Mouse (Mus musculus): Measurements from ENCODE around the gene Smg7.
"Not testable (repeated sequence)": the region's sequence is repeated elsewhere in the genome, so short reads cannot be mapped to it uniquely, and the experiment has no call there.

Gene Smg7

DNA sequence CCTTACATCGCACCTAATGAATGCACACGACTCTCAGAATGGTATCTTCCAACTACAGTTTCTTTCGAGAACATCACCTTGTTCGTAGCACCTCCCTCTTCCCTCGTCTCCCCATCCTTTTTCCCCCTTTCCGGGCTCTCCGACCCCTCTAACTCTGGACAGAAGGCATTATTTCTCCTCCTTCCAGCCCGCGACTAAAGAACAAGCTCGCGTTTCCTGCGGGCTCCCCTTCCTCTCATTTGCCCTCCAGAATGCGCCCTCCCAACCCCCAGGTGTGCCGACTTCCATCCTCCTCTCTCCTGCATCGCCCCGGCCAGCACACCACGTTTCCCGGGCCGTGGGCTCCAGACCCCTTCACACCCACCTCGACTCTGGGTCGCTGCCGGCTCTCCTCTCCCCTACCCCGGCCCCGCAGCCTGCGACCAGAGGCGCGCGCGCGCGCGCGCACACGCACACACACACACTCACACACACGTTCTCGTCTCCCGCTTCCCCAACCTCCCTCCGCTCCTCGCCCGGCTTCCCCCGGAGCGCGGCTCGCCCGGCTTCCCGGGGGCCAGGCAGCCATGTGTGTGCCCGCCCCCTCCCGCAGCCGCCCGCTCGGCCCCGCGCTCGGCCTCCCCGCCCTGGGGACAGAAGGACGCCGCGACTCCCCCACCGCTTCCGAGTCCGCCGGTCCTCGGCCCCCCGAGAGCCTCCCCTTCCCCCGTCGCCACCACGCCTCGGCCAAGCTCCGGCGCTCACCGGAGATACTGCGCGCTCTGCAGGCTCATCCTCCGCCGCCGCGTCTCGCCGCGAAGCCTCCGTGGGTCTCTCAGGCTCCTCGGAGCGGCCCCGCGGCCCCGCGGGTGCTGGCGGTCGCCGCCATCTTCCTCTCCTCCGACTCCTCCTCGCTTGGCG lies at the start of gene Smg7:
Gene Smg7, minus strand, starts transcription at position 882 of the 900 bp plus-strand sequence.
- peak; percentile 47 to 52 for DNase-seq (ENCODE audit: low spot score in 2 of 2)

DNA sequence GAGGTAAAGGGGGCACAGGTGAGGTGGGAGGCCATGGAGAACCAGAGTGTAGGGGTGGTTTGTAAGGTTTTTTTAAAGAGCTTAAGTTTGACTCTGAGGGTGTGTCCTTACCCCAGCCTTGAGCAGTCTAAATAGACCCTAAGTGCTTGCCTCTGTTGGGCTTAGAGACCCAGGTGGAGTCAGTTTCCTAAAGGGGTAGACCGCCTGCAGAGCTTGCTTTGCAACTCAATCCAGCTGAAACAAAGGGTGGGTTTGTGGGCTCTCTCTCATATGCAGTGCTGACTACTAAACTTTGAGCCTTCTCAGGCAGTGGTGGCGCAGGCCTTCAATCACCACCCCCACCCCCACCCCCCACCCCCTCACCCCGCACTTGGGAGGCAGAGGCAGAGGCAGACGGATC lies 40.5 kb upstream of the Smg7 start:
- no peak for DNase-seq (ENCODE audit: low spot score in 2 of 2)

DNA sequence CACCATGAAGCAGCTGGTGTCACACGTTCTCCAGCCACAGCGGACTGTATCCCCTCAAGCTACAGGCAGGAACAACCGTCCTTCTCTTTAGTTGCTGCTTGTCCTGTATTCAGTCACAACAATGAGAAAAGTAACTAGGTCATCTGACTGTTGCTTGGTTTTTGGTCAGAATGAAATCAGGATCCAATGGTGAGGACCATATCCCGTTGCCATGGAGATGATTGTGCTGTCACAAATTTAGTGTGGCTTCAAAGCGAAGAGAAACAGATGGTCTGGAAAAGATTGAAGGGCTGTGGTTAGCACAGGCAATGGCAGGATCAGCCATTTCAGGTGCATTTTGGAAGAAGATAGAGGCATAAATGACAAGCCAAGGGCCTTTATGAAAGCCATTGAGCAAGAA lies 33.9 kb upstream of the Smg7 start:
- DNase-seq (ENCODE audit: low spot score in 2 of 2) = no peak

DNA sequence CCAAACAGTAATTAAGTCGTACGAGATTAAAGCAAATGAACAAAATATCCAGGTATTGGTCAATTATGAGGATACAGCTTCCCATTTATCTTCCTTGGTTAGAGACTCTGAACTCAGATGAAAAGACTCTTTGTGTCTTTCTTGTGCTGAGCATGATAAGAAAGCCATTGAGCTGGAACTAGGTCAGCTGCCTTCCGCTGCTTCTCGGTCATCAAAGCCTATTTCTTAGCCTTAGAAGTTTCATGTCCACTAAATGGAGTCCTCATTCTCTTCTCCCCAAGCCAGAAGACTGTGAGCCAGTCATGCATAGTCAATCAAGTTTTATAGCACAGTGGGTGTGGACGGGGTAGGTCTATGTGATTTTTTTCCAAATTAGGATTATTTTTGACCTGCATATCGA lies 33.0 kb upstream of the Smg7 start:
- DNase-seq (ENCODE audit: low spot score in 2 of 2) = no peak

DNA sequence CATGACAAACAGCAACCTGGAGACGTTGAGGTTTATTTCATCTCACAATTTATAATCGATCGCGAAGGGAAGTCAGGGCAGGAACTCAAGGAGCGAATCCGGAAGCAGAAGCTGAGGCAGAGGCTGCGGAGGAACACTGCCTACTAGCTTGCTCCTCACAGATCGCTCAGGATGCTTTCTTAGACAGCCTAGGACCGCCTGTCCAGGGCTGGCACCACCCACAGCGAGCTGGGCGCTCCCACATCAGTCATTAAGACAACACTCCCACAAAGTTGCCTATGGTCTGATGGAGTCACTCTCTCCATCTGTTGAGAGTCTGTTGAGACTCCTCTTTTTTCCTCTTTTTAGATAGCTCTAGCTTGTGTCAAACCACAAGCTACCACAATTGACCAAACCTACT lies 31.5 kb upstream of the Smg7 start:
- DNase-seq (ENCODE audit: low spot score in 2 of 2) = no peak

DNA sequence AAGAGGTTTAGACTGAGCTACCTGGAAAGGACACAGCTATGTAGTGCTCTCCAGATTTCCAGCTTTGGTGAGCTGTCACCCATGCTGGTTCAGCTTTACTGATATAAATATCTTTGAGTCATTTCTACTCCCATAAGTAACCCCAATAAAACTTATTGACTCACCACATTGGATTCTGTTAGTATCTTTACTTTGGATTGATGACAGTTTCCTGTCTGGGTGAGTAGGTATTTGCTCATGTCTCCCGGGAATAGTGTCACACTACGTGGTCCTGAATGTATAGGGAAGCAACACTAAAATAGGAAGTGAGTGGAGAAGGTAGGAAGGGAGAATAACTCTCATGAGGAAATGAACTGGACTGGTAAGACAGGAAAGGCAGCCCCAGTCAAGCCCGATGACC lies 19.3 kb upstream of the Smg7 start:
- DNase-seq (ENCODE audit: low spot score in 2 of 2) = no peak

DNA sequence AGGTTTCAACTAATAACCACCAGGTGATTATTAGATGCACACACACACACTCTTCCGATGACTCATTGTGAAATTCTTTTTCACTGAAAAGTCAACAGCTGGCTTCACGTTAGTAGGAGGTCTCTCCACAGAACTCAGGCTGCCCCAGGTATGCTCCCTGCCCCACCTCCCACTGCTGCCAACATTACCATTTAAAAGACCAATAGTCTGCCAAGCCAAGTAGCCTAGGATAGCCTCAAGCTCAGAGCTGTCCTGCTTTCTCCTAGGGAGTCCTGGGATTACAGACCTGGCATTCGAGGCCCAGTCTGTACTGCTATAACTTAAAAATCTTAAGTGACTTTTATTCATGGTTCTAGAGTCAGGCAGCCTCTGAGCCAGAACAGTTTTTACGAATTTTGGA lies 15.2 kb upstream of the Smg7 start:
- DNase-seq (ENCODE audit: low spot score in 2 of 2) = no peak

DNA sequence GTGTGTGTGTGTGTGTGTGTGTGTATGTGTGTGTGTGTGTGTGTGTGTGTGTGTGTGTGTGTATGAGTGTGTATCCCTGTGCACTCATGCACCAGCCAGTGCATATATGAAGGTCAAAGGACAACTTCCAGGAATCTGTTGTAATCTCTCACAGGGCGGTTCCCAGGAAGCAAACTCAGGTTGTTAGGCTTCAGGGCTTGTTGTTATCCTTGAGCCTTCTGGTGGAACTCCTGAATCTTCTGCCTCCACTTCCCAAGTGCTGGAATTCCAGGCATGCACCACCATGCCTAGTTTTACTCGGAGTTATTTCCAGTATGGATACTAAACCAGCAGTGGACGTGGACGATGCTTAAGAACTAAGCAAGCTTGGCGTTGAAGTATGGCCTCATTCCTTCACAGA lies 14.5 kb upstream of the Smg7 start:
- no peak for DNase-seq (ENCODE audit: low spot score in 2 of 2)

DNA sequence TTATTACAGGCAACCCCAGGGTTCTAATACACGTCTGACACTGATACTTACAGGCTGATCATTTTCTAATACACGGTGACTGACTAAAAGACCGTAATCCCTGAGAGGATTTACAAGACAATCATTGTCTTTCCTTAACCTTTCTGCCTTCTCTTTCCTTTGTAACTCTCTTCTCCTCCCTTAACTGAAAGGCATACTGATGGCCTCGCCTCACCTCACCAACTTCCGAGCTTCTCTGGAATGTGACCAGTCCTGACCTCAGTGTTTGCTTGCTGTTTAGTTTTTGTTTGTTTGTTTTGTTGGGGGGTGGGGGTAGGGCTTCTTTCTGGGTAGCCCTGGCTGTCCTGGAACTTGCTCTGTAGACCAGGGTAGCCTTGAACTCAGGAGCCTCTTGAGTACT lies 13.3 kb upstream of the Smg7 start:
- no peak for DNase-seq (ENCODE audit: low spot score in 2 of 2)

DNA sequence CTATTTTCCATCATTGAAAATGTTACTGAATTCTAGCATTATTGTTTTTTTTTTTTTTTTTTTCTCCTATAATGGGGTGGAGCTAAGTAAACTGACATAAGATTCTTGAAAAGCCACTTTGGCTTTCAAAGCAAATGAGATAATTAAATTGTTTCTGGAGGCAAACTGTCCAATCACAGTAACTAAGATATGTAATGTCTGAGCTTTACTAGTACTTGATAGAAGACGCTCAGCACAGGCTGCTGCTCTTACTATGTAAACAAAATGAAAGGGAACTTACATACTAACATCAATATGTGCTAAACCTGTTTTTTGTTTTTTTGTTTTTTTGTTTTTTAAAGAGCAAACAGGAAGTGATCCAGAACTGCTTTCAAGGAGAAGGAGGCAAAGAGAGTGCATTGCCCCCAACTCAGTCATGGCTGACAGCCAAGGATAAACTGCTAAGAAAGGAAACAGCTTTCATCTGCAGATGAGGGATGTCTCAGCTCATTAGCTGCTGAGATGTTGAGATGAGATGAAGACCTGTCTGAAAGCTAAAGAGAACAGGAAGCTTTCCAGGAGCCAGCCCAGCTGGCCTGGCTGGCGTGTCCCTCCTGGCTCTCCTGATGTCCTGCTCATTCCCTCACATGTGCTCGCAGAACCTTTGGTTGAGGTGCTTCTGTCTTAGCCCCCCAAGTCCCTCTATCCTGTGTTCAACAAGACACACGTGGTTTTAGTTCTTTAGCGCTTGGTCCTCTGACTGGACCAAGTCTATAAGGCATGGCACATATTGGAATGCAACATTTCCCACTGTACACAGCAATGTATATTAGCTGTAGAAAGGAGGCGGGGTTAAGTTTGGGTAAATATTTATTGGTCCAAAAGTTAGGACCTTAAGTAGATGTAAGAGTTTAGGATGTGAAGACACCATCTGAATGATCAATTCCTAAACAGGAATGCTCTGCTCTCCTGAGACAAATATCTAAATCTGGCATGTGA lies 11.3 kb upstream of the Smg7 start:
- DNase-seq (ENCODE audit: low spot score in 2 of 2) = no peak

DNA sequence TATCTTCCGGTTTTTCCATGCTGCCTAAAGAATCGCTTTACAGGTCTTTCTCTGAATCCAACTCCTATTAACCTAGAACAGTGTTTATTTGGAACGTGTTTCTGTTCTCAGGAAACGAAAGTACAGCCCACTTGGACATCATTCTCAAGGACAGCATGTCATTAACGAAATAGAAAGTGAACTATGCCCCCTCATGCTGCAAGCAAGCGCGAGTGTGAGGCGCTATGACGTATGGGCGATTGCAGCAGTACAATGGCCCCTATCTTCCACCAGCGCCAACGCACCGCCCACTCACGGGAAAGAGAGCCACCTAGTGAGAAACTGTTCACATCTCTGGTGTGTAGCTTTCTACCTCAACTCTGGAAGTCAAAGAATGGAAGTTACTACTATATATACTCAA lies 2.0 kb upstream of the Smg7 start:
- peak; percentile 48 to 71 for DNase-seq (ENCODE audit: low spot score in 2 of 2)

DNA sequence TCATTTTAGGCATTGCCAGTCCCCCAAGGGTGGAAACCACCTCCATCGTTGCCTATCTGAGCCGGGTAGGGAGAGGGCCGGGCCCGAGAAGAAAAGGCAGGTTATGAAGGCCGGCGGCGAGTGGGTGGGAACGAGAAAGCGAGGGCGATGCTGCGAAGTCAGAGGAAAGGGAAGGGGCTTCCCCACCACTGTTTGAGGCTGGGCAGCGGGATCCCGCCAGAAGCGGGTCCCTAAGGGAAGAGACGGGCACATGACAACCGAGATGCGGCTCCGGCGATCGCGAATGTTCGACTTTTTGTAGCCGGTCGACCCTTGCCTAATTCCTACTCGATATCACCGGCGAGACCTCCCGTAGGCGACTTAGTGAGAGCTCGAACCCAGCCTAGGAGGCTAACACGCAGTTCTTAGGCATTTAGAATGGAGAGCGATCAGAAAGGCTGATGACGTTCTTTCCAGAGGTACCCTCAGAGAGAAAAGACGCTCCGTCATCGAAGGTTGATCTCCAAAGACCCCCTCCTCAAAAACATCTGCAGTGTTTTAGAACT lies 1.2 kb upstream of the Smg7 start:
- DNase-seq (ENCODE audit: low spot score in 2 of 2) = no peak

DNA sequence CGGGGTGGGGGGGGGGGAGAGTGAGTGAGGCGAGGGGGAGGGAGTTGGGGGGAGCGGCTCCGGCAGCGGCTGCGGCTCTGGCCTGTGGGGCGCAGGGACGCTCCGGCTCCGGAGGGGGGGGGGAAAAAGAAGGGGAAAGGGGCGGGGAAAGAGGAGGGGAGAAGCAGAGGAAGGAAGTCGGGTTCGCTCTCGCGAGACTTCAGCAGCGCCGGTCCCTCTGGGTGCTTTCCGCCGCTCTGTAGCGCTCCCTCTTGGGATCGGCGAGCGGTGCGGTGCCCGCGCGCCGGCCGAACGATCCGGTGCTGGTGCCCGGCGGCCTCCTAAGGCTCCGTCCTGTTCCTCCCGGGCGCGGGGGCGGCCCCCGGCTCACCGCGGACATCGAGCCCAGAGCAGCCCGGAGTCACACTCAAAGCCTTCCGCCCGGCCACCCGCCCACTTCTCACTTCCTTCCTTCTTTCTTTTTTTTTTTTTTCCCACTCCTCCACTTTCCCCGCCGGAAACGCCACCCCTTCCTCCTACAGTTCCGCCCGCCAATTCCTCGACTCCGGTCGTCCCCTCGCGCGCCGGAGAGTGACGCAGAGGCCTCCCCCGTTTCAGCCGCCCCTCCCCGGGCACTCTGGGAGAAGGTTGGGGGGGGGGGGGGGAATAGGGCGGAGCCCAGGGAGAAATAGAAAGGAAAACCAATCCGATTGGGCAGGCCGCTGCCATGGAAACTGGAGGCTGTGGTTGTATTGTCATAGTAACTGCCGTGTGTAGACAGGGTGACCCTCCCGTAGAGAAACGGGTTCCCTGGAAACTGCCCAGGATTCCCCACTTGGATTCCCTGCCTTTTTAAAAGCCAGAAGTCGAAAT lies 445 bp upstream of the Smg7 start:
- peak; percentile 89 to 91 for DNase-seq (ENCODE audit: low spot score in 2 of 2)

DNA sequence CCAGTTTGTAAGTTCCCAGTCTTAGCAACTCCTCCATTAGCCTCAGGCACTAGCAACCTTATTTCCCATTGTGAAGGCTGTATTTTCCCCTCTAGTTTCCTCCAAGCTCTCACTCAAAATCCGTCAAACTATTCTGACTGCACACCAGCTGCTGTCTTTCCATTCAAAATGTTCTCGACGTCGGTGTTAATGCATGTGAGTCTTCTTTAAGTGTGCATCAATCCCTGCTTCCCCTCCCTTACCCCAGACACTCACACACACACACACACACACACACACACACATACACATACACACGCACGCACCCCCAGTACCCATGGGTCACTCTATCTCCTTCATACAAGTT lies 1.1 kb downstream of the Smg7 start:
- no peak for DNase-seq (ENCODE audit: low spot score in 2 of 2)

DNA sequence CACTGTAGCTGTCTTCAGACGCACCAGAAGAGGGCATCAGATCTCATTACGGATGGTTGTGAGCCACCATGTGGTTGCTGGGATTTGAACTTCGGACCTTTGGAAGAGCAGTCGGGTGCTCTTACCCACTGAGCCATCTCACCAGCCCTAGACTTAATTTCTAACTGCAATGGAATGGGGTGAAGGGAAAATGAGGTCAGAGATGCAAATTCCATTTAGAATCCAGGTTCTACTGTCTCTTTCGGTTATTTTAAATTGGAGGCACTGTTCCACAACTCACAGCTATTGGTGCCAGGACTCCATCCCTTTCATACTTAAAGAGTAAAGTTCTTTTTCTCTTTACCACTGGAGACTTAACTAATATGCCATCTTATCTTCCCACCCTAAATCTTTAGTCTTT lies 14.4 kb downstream of the Smg7 start:
- not testable (repeated sequence) for DNase-seq (ENCODE audit: low spot score in 2 of 2)

DNA sequence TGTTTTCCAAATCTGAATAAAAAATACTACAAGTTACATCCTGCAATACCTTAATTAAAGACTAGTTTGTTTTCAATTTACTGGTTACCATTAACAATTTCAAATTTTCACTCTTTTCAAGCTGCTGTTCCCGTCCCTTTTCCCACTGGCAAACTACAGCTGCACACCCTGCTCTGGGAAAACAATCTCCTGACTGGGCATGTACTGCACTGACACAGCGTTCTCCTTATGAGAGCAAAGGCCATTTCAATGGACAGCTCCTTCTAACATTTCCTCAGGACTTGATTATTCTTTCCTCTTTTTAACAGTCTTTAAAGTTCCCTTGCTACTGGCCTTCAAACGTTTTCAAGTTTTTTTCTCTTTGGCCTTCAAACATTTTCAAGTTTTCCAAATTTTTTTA lies 31.4 kb downstream of the Smg7 start:
- no peak for DNase-seq (ENCODE audit: low spot score in 2 of 2)

DNA sequence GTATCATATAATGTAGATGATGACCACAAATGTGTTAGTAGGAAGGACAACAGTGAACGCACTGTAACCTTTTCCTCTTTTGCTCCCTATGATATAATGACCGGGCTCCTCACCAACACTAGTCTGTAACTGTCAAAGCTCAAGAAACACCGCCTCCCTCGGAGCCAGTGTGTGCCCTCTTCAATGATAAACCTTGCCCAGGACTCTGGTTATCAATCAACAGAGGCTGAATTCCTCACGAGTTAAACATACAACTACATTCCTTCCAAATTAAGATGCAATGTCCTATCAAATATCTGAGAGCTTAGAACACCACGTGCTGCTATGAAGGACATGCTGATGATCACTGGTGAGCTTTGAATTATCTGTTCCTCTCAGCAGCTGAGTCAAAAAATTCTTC lies 32.5 kb downstream of the Smg7 start:
- no peak for DNase-seq (ENCODE audit: low spot score in 2 of 2)

DNA sequence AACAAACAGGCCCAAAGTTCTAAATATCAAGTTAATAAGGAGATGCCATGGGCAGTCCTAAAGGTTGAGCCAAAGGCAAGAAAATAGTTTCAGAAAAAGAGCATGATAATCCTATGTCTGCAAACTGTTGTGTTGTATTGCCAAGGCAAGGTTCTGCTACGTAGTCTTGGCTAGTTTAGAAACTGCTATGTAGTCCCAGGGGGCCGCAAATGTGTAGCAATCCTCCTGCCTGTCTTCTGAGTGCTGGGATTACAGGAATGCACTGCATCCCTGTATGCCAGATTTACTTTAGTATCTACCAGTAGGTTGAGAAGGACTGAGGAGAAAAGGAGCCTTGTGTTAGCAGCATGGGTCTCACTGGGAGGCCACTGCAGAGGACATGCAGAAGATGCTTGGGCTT lies 55.6 kb downstream of the Smg7 start:
- no peak for DNase-seq (ENCODE audit: low spot score in 2 of 2)

DNA sequence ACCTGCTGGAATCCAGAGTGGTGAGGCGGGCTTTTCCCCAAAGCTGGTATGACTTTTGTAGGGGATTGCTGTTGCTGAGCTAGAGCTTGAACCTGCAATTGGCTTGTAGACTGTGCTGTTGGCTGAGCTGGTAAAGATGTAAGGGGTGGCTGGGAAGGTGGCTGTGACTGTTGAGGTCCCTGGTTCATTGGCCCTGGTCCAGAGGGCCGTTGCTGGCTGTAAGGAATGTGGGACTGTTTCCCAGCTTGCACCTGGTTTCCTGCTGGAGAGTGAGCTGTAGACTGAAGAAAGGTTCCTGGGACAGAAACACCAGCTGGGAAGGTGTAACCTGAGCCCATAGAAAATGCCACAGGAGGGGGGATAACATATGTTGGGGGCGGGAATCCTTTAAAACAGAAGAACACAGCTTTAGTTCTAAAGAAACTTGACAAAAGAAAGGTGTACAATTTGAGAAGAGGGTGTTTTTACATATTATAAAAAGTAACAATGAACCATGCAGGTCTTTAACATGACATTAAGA lies 57.2 kb downstream of the Smg7 start:
- no peak for DNase-seq (ENCODE audit: low spot score in 2 of 2)

DNA sequence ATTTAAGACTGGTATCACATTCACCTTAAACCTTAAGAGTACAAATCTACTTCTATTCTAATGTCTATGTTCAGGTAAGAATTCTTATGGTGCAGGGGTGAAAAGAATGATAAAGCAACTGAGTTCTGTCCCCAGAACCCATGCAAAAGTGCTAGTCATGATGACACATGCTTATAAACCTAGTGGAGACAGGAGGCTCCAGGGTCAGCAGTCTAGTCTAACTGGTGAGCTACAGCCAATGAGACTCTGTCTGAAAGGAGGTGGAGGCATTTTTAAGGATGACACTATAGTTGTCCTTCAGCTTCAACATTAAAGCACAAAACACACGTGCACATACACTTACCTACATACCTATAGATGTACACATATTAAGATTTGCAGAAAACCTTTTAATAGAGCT lies 57.8 kb downstream of the Smg7 start:
- no peak for DNase-seq (ENCODE audit: low spot score in 2 of 2)

DNA sequence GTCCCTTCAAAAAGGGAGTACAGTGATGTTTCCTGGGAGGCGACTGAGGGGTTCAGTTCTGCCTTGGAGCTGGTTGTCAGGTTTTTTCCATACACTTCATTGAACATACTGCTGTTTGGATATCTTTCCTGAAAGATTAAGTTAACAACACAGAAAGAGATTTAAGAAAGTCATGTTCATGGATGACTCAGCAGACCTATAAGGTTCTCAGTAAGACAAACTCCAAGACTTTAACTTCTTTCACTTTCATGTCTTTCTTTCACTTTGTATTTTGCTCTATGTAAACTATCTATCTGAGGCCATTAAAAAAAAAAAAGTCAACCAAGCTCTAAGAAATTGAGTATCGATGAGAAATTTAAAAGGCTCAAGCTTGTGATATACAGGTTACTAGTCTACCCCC lies 61.4 kb downstream of the Smg7 start:
- DNase-seq (ENCODE audit: low spot score in 2 of 2) = no peak
